Mouse (Mus musculus) stomach, postnatal 0 days (tissue): Measurements from ENCODE around the gene Pdcd2. TPM values are rescaled to one million over a fixed set of nuclear protein-coding genes. Genes with fewer than 3 reads are reported as not detected.

Experiments
- ATAC-seq: fragments of 200-750 bp; cut with Nextera tagmentation; 2 replicates; pipeline ENCODE4 v1.8.0; 2017; ENCODE audit not compliant: low FRiP score, low TSS enrichment
- DNase-seq: peaks from one replicate; pipeline ENCODE4 v3.0.0-alpha.2; 2016; ENCODE audit warnings: low spot score
- H3K27ac ChIP-seq: fragments of 300-500 bp; sonication (generic); replicated peaks from 2 replicates; pipeline ENCODE4 v1.5.1; 2014; ENCODE audit warnings: mild to moderate bottlenecking, control low read depth
- H3K27me3 ChIP-seq: fragments of 300-500 bp; sonication (generic); 2 replicates; pipeline ENCODE4 v1.6.1; 2014; ENCODE audit warnings: low read length; ENCODE audit not compliant: control insufficient read depth, insufficient read depth
- H3K36me3 ChIP-seq: fragments of 300-500 bp; sonication (generic); 2 replicates; pipeline ENCODE4 v1.6.1; 2014; ENCODE audit warnings: low read length, mixed read lengths; ENCODE audit not compliant: control insufficient read depth, insufficient read depth
- H3K4me1 ChIP-seq: fragments of 300-500 bp; sonication (generic); replicated peaks from 2 replicates; pipeline ENCODE4 v1.6.1; 2014; ENCODE audit warnings: antibody characterized with exemption; ENCODE audit not compliant: control insufficient read depth, insufficient read depth
- H3K4me2 ChIP-seq: fragments of 300-500 bp; sonication (generic); replicated peaks from 2 replicates; pipeline ENCODE4 v1.6.1; 2014; ENCODE audit warnings: low read depth, mild to moderate bottlenecking, control low read depth, moderate library complexity
- H3K4me3 ChIP-seq: fragments of 300-500 bp; sonication (generic); 2 replicates; pipeline ENCODE4 v1.5.1; 2014; ENCODE audit warnings: low read depth, low read length, control low read depth
- H3K9ac ChIP-seq: fragments of 300-500 bp; sonication (generic); 2 replicates; pipeline ENCODE4 v1.6.1; 2014; ENCODE audit warnings: mild to moderate bottlenecking, low read length, control low read depth, mixed read lengths
- H3K9me3 ChIP-seq: fragments of 300-500 bp; sonication (generic); 2 replicates; pipeline ENCODE4 v1.6.1; 2016; ENCODE audit warnings: low read length; ENCODE audit not compliant: control insufficient read depth
- CTCF ChIP-seq: IDR thresholded peaks from 2 replicates; pipeline ENCODE4 v1.5.1; 2016; ENCODE audit warnings: antibody characterized with exemption, low read depth, mild to moderate bottlenecking, moderate library complexity
- EP300 ChIP-seq: optimal IDR thresholded peaks from 2 replicates; pipeline ENCODE3; 2016; ENCODE audit warnings: antibody characterized with exemption
- WGBS: fragments of 180-500 bp; shearing (Covaris S2); extraction: QIAGEN DNeasy Blood & Tissue Kit; methylation state at CpG from one replicate; pipeline ENCODE4 v1.1.7; 2014; 5-methylcytosine and 5-hydroxymethylcytosine counted together
- polyA plus RNA-seq: library from polyadenylated mRNA; unstranded; fragments of >200 nt; fragmentation: Nextera tagmentation; extraction: Ambion mirVana; gene quantifications from 2 replicates; pipeline ENCODE4 v1.2.1, GENCODE M21; 2015

Gene Pdcd2
- polyA plus RNA-seq = 36.3 and 36.8 TPM in 2 replicates

DNA sequence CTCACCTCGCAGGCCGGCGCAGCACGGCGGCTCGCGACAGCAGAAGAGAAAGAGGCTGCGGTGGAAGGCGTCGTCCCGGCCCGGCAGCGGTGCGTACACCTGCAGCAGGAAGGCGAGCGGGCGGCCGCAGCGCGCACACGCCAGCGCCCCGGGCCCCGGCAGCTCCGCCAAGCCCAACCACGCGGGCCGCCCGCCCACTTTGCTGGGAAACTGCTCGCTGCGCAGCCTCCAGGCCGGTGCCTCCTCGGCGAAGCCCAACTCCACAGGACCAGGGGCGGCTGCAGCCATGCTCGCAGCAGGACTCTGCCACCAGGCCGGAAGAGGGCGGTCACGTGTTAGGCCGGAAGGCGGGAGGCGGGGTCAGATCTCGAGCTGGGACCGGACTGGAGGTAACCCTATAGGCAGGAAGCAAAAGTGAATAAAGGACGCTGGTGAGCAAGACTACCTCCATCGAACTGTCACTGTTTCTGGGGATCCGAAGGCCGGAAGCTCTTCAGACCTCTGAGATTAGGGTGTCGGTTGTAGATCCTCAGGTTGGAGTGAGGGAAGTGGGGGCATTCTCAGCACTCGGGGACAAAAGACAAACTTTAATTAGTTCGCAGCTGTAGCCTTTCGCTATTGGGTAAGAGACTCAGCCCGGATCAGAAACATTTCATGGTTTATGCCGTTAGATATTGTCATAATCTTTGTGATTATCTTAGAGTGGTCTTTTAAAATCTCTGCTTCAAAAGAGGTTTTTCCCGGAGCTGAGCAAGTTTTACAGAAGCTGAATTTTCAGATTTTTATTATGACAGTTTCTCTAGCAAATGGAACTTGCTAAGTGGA lies at the start of gene Pdcd2:
Gene Pdcd2, minus strand, starts transcription at position 316 of the 825 bp plus-strand sequence.
- Histone ChIP-seq H3K4me2 (peak within 1 kb of the TSS; percentile 93), H3K4me1 (no peaks in the 10 kb centered on the region; the same call in 1 of the 2 replicates), H3K27ac (peak within 1 kb of the TSS; percentile 54), H3K27me3 (no peaks in the 10 kb centered on the region), H3K4me3 (peak within 1 kb of the TSS; percentile 81), H3K9ac (peak within 1 kb of the TSS; percentile 82), H3K36me3 (0 out of 2 replicates have a peak, but pooled peaks cover 3% of the 10 kb centered on the region), H3K9me3 (no peaks in the 10 kb centered on the region)
- DNase-seq (peak; percentile 99), ATAC-seq (peak; percentile 100)
- WGBS = under 1% methylated on average over 50 of the region's 55 CpGs
- TF ChIP-seq EP300 (peak; percentile 58), CTCF (peak; percentile 62)

DNA sequence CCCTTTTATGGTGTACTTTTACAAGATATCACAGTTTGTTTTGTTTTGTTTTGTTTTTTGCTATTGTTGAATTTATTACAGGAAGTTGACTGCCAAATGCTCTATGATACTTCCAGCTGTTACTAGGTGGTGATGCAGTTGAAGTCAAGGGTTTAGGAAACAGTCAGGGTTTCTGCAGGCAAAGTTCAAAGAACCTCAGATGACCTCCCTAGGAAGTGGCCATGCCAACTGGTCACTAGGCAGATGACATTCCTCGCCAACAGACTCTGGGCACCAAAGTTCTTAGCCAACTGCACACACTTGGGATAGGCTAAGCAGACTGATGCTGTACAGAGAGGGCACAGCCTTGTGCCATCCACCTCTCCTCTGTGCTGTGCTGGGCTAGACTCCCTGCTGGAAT lies 48.0 kb upstream of the Pdcd2 start:
- Histone ChIP-seq H3K27ac (no peak overlapping the region), H3K4me3 (no peak overlapping the region), H3K36me3 (no peaks in the 10 kb centered on the region), H3K27me3 (no peaks in the 10 kb centered on the region), H3K4me1 (no peaks in the 10 kb centered on the region), H3K4me2 (no peak overlapping the region), H3K9ac (no peak overlapping the region), H3K9me3 (no peaks in the 10 kb centered on the region)
- WGBS = 63% methylated on average over 1 of the region's 1 CpGs
- DNase-seq (no peak), ATAC-seq (no peak)
- TF ChIP-seq CTCF (no peak), EP300 (no peak)

DNA sequence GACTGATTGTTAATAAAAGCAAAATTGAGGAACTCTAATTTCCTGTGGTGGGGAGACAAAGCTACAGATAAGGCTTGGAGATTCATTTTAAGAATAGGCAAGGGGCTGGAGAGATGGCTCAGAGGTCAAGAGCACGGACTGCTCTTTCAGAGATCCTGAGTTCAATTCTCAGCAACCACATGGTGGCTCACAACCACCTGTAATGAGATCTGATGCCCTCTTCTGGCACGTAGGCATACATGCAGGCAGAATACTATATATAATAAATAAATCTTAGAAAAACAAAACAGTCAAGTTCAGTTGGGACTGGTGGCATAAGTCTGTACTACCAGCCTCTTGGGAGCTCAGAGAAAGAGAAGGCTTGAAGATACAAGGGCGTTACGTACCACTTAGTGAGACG lies 39.8 kb upstream of the Pdcd2 start:
- Histone ChIP-seq H3K36me3 (no peaks in the 10 kb centered on the region), H3K9ac (no peak overlapping the region), H3K4me2 (no peak overlapping the region), H3K9me3 (no peaks in the 10 kb centered on the region), H3K4me3 (no peak overlapping the region), H3K27ac (no peak overlapping the region), H3K27me3 (no peaks in the 10 kb centered on the region), H3K4me1 (no peaks in the 10 kb centered on the region)
- no peak for DNase-seq
- 75% methylated on average over 5 of the region's 5 CpGs for WGBS
- ATAC-seq = no peak
- TF ChIP-seq CTCF = peak; percentile 32; the same call in 1 of the 2 replicates
- no peak for TF ChIP-seq EP300

DNA sequence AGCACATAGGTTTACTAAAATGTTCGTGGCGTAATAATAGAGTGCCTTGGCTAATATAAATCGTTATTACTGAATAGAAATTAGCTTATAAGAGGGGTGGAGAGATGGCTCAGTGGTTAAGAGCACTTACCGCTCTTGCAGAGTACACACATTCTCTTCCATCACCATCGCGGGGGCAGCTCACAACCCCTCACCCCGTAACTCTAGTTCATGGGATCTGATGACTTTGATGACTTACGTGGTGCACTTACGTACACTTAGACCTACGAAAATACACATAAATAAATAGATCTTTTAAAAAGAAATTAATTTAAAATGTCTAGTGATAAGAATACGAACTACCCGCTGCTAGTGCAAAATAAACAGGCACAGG lies 37.8 kb upstream of the Pdcd2 start:
- 28% methylated on average over 12 of the region's 12 CpGs for WGBS
- Histone ChIP-seq H3K4me2 (peak overlapping the region; percentile 91), H3K4me1 (no peaks in the 10 kb centered on the region), H3K9ac (no peak overlapping the region), H3K27ac (no peak overlapping the region), H3K9me3 (no peaks in the 10 kb centered on the region), H3K27me3 (no peaks in the 10 kb centered on the region), H3K4me3 (peak overlapping the region; percentile 66), H3K36me3 (no peaks in the 10 kb centered on the region)
- ATAC-seq = no peak
- TF ChIP-seq CTCF = no peak
- DNase-seq = no peak

- no peaks in the 10 kb centered on the region for H3K27me3 ChIP-seq
- TF ChIP-seq EP300 (no peak), CTCF (no peak)
- no peaks in the 10 kb centered on the region for H3K36me3 ChIP-seq
- peak; percentile 100 for ATAC-seq
- H3K27ac ChIP-seq = peak within 1 kb of the TSS; percentile 92
- H3K4me1 ChIP-seq = no peaks in the 10 kb centered on the region
- H3K9ac ChIP-seq = peak within 1 kb of the TSS; percentile 72
- peak; percentile 98 for DNase-seq
- peak within 1 kb of the TSS; percentile 66 for H3K4me3 ChIP-seq
- peak within 1 kb of the TSS; percentile 91 for H3K4me2 ChIP-seq
- WGBS = under 1% methylated on average over 43 of the region's 43 CpGs
- no peaks in the 10 kb centered on the region for H3K9me3 ChIP-seq
Observed at GRCm38 (mm10) chr17:15564014-15564927, 37.2 kb upstream of the Pdcd2 start, which contains the start of gene Prdm9. Gene Prdm9 (minus strand): TSS chr17:15564354.
